Mouse (Mus musculus): Measurements from ENCODE around the gene Susd1. TPM values are rescaled to one million over a fixed set of nuclear protein-coding genes. Genes with fewer than 3 reads are reported as not detected.

Susd1 gene
- polyA plus RNA-seq, 1 experiment from 2014 or later = 10.6 TPM

GRCm38 (mm10) chr4:59399343-59399742 is 39.1 kb downstream of the Susd1 start:
- 71% methylated on average over 4 of the region's 4 CpGs for WGBS (ENCODE audit: insufficient replicate concordance)
- no peak overlapping the region for H3K9ac ChIP-seq (ENCODE audit: low read depth, low read length)
- H3K4me1 ChIP-seq (ENCODE audit: control insufficient read depth, low read depth, low read length) = no peaks in the 10 kb centered on the region
- H3K4me2 ChIP-seq (ENCODE audit: low read depth, low read length) = no peak overlapping the region
- H3K9me3 ChIP-seq (replicated peaks; ENCODE audit: control insufficient read depth, low read length) = no peaks in the 10 kb centered on the region
- no peak overlapping the region for H3K4me3 ChIP-seq (ENCODE audit: low read depth, low read length)
- H3K36me3 ChIP-seq (ENCODE audit: control insufficient read depth, insufficient read depth) = no peaks in the 10 kb centered on the region
- H3K27me3 ChIP-seq (ENCODE audit: control insufficient read depth, insufficient read depth, low read depth, low read length) = no peaks in the 10 kb centered on the region
- H3K27ac ChIP-seq (ENCODE audit: low read length) = no peak overlapping the region
- no peak for ATAC-seq (ENCODE audit: low read depth)

DNA sequence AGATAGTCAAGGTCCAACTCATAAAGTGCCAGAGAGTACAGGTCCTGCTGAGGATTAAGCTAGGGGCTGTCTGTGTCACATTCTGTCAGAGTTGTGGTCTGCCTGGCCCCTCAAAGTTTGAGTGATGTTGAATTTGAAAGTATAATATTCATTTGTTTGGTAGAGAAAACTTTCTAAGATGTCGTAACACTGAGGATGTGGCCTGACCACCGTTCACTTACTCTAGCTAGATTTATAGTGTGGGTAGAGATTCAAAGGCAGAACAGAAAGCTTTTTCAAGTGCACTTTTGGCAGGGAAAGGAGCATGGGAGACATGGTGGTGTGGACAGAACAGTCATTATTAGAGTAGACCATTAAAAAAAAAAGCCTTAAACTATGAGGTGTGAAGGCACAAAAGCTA is 42.9 kb downstream of the Susd1 start:
- Histone ChIP-seq H3K4me3 (ENCODE audit: low read depth, low read length) (no peak overlapping the region), H3K4me2 (ENCODE audit: low read depth, low read length) (no peak overlapping the region), H3K9me3 (replicated peaks; ENCODE audit: control insufficient read depth, low read length) (no peaks in the 10 kb centered on the region), H3K27ac (ENCODE audit: low read length) (no peak overlapping the region), H3K9ac (ENCODE audit: low read depth, low read length) (no peak overlapping the region), H3K4me1 (ENCODE audit: control insufficient read depth, low read depth, low read length) (no peaks in the 10 kb centered on the region), H3K36me3 (ENCODE audit: control insufficient read depth, insufficient read depth) (no peaks in the 10 kb centered on the region), H3K27me3 (ENCODE audit: control insufficient read depth, insufficient read depth, low read depth, low read length) (no peaks in the 10 kb centered on the region)
- ATAC-seq (ENCODE audit: low read depth) = no peak
- WGBS (ENCODE audit: insufficient replicate concordance) = 83% methylated on average over 2 of the region's 2 CpGs

- ATAC-seq (ENCODE audit: low read depth) = no peak
- 0 out of 2 replicates have a peak, but pooled peaks cover 2% of the 10 kb centered on the region for H3K36me3 ChIP-seq (ENCODE audit: control insufficient read depth, insufficient read depth)
- no peaks in the 10 kb centered on the region for H3K27me3 ChIP-seq (ENCODE audit: control insufficient read depth, insufficient read depth, low read depth, low read length)
- H3K9ac ChIP-seq (ENCODE audit: low read depth, low read length) = no peak overlapping the region
- no peak overlapping the region for H3K4me2 ChIP-seq (ENCODE audit: low read depth, low read length)
- no peak overlapping the region for H3K4me3 ChIP-seq (ENCODE audit: low read depth, low read length)
- no peaks in the 10 kb centered on the region for H3K9me3 ChIP-seq (replicated peaks; ENCODE audit: control insufficient read depth, low read length)
- H3K4me1 ChIP-seq (ENCODE audit: control insufficient read depth, low read depth, low read length) = no peaks in the 10 kb centered on the region
- WGBS (ENCODE audit: insufficient replicate concordance) = 77% methylated on average over 2 of the region's 2 CpGs
- H3K27ac ChIP-seq (ENCODE audit: low read length) = no peak overlapping the region
Observed at GRCm38 (mm10) chr4:59394155-59394554, 44.3 kb downstream of the Susd1 start.

DNA sequence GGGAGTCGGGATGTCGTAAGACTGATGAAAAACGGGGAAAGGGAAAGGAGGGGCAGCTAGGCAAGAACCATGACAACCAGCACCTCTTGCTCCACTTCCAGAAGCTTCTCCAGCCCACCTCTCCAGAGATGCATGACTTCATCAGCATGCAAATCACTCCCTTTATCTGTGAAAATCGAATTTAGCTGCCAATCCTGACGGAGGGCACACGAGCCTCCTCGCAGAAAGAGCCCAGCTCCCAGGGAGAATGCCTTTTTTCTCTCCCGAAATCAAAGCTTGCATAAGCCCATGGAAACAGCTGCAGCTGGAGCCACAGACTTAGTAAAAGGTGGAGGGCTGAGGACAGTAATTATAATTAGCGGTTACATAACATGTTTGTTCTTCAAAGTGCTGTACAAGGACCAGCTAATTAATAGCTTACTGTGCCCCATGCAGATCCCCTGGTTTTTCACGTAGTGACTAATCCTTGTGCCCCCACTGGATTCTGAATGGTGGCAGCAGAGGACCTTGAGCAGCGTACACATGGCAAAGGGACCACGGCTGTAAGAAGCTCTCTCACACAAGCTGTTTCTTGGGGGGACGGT is 49.9 kb downstream of the Susd1 start:
- H3K27ac ChIP-seq (ENCODE audit: low read length) = no peak overlapping the region
- no peak overlapping the region for H3K4me3 ChIP-seq (ENCODE audit: low read depth, low read length)
- H3K4me1 ChIP-seq (ENCODE audit: control insufficient read depth, low read depth, low read length) = no peaks in the 10 kb centered on the region; the same call in none of the 2 replicates
- peak overlapping the region; percentile 24; the same call in 1 of the 2 replicates for H3K4me2 ChIP-seq (ENCODE audit: low read depth, low read length)
- 64% methylated on average over 13 of the region's 13 CpGs for WGBS (ENCODE audit: insufficient replicate concordance)
- no peak overlapping the region for H3K9ac ChIP-seq (ENCODE audit: low read depth, low read length)
- 0 out of 2 replicates have a peak, but pooled peaks cover 2% of the 10 kb centered on the region for H3K36me3 ChIP-seq (ENCODE audit: control insufficient read depth, insufficient read depth)
- H3K27me3 ChIP-seq (ENCODE audit: control insufficient read depth, insufficient read depth, low read depth, low read length) = no peaks in the 10 kb centered on the region
- H3K9me3 ChIP-seq (replicated peaks; ENCODE audit: control insufficient read depth, low read length) = no peaks in the 10 kb centered on the region
- no peak for ATAC-seq (ENCODE audit: low read depth)

GRCm38 (mm10) chr4:59387387-59388210 is 50.8 kb downstream of the Susd1 start:
- H3K9ac ChIP-seq (ENCODE audit: low read depth, low read length) = no peak overlapping the region

DNA sequence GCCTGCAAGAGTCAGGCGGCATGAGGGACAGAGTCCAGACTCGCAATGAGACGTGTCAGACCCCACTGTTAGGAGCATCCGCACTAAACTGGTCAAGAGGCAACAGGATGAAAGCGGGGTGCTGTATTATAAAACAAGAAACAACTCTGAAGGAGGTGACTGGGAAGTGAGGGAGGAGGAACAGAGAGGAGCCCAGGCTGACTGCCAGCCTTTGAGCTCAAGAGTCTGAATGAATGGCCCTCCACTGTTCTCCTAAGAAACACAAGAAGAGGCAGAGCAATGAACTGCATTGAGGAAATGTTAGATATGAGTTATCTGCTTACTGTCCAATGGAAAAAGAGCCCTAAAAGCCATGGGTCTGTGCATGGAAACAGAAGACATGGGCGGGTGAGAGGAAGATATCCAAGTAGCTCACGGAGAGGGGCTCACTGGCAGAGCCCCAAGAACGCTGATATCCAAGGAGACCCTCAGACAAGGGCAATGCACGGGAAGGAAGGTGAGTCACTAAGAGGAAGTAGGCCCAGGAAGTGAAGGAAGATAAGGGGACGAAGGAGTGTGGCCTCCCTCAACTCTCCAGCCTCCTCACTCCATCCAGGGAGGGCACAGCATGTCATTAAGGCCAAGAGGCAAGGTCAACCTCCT is 53.1 kb downstream of the Susd1 start:
- 62% methylated on average over 10 of the region's 10 CpGs for WGBS (ENCODE audit: insufficient replicate concordance)
- Histone ChIP-seq H3K27ac (ENCODE audit: low read length) (no peak overlapping the region), H3K4me3 (ENCODE audit: low read depth, low read length) (no peak overlapping the region), H3K27me3 (ENCODE audit: control insufficient read depth, insufficient read depth, low read depth, low read length) (no peaks in the 10 kb centered on the region), H3K9ac (ENCODE audit: low read depth, low read length) (no peak overlapping the region), H3K9me3 (replicated peaks; ENCODE audit: control insufficient read depth, low read length) (no peaks in the 10 kb centered on the region), H3K4me1 (ENCODE audit: control insufficient read depth, low read depth, low read length) (no peaks in the 10 kb centered on the region; the same call in none of the 2 replicates), H3K36me3 (ENCODE audit: control insufficient read depth, insufficient read depth) (0 out of 2 replicates have a peak, but pooled peaks cover 2% of the 10 kb centered on the region), H3K4me2 (ENCODE audit: low read depth, low read length) (no peak overlapping the region)
- no peak; the same call in 1 of the 2 replicates for ATAC-seq (ENCODE audit: low read depth)

More at GRCm38 (mm10) chr4:59387387-59388210, 50.8 kb downstream of the Susd1 start:
- Histone ChIP-seq H3K36me3 (ENCODE audit: control insufficient read depth, insufficient read depth) (0 out of 2 replicates have a peak, but pooled peaks cover 2% of the 10 kb centered on the region), H3K4me2 (ENCODE audit: low read depth, low read length) (peak overlapping the region; percentile 24; the same call in 1 of the 2 replicates), H3K27ac (ENCODE audit: low read length) (no peak overlapping the region), H3K9me3 (replicated peaks; ENCODE audit: control insufficient read depth, low read length) (no peaks in the 10 kb centered on the region), H3K4me3 (ENCODE audit: low read depth, low read length) (no peak overlapping the region), H3K4me1 (ENCODE audit: control insufficient read depth, low read depth, low read length) (no peaks in the 10 kb centered on the region; the same call in none of the 2 replicates), H3K27me3 (ENCODE audit: control insufficient read depth, insufficient read depth, low read depth, low read length) (no peaks in the 10 kb centered on the region)
- peak; percentile 73 for ATAC-seq (ENCODE audit: low read depth)
- WGBS (ENCODE audit: insufficient replicate concordance) = 64% methylated on average over 13 of the region's 13 CpGs

- no peaks in the 10 kb centered on the region for H3K36me3 ChIP-seq (ENCODE audit: control insufficient read depth, insufficient read depth)
- H3K4me1 ChIP-seq (ENCODE audit: control insufficient read depth, low read depth, low read length) = no peaks in the 10 kb centered on the region; the same call in none of the 2 replicates
- WGBS (ENCODE audit: insufficient replicate concordance) = 72% methylated on average over 3 of the region's 3 CpGs
- no peak overlapping the region for H3K4me2 ChIP-seq (ENCODE audit: low read depth, low read length)
- H3K27ac ChIP-seq (ENCODE audit: low read length) = no peak overlapping the region
- no peaks in the 10 kb centered on the region for H3K9me3 ChIP-seq (replicated peaks; ENCODE audit: control insufficient read depth, low read length)
- H3K27me3 ChIP-seq (ENCODE audit: control insufficient read depth, insufficient read depth, low read depth, low read length) = no peaks in the 10 kb centered on the region
- H3K4me3 ChIP-seq (ENCODE audit: low read depth, low read length) = no peak overlapping the region
- no peak overlapping the region for H3K9ac ChIP-seq (ENCODE audit: low read depth, low read length)
- ATAC-seq (ENCODE audit: low read depth) = no peak
Observed at GRCm38 (mm10) chr4:59383791-59384190, 54.6 kb downstream of the Susd1 start.

- ATAC-seq (ENCODE audit: low read depth) = no peak
- no peak overlapping the region for H3K4me2 ChIP-seq (ENCODE audit: low read depth, low read length)
Observed at GRCm38 (mm10) chr4:59382131-59382530, 56.3 kb downstream of the Susd1 start.

More at GRCm38 (mm10) chr4:59382131-59382530, 56.3 kb downstream of the Susd1 start:
- H3K27ac ChIP-seq (ENCODE audit: low read length) = no peak overlapping the region
- 76% methylated on average over 12 of the region's 12 CpGs for WGBS (ENCODE audit: insufficient replicate concordance)
- H3K4me3 ChIP-seq (ENCODE audit: low read depth, low read length) = no peak overlapping the region
- no peaks in the 10 kb centered on the region for H3K36me3 ChIP-seq (ENCODE audit: control insufficient read depth, insufficient read depth)
- H3K4me1 ChIP-seq (ENCODE audit: control insufficient read depth, low read depth, low read length) = no peaks in the 10 kb centered on the region
- H3K9me3 ChIP-seq (replicated peaks; ENCODE audit: control insufficient read depth, low read length) = no peaks in the 10 kb centered on the region
- no peaks in the 10 kb centered on the region for H3K27me3 ChIP-seq (ENCODE audit: control insufficient read depth, insufficient read depth, low read depth, low read length)
- H3K9ac ChIP-seq (ENCODE audit: low read depth, low read length) = no peak overlapping the region

Measured in liver, embryonic 16.5 days (tissue).